Mouse (Mus musculus) limb, embryonic 12.5 days (tissue): Measurements from ENCODE around the gene Hoxd13. TPM values are rescaled to one million over a fixed set of nuclear protein-coding genes. Genes with fewer than 3 reads are reported as not detected.

Experiments
- ATAC-seq: fragments of 200-750 bp; cut with Nextera tagmentation; 2 replicates; pipeline ENCODE4 v1.8.0; 2017; ENCODE audit warnings: low read depth, moderate TSS enrichment; ENCODE audit not compliant: insufficient number of reproducible peaks, insufficient read depth, low FRiP score, low TSS enrichment
- H3K27ac ChIP-seq: fragments of 300-500 bp; sonication (generic); 2 replicates; pipeline ENCODE4 v1.5.1; 2016; ENCODE audit warnings: mild to moderate bottlenecking, moderate library complexity
- H3K27me3 ChIP-seq: fragments of 300-500 bp; sonication (generic); 2 replicates; pipeline ENCODE4 v1.6.1; 2016; ENCODE audit warnings: mild to moderate bottlenecking, moderate library complexity
- H3K36me3 ChIP-seq: fragments of 300-500 bp; sonication (generic); 2 replicates; pipeline ENCODE4 v1.6.1; 2016; ENCODE audit warnings: mild to moderate bottlenecking, moderate library complexity
- H3K4me1 ChIP-seq: fragments of 300-500 bp; sonication (generic); replicated peaks from 2 replicates; pipeline ENCODE4 v1.6.1; 2016
- H3K4me2 ChIP-seq: fragments of 300-500 bp; sonication (generic); 2 replicates; pipeline ENCODE4 v1.6.1; 2016; ENCODE audit warnings: mild to moderate bottlenecking, moderate library complexity
- H3K4me3 ChIP-seq: fragments of 300-500 bp; sonication (generic); replicated peaks from 2 replicates; pipeline ENCODE4 v1.5.1; 2016; ENCODE audit warnings: mild to moderate bottlenecking
- H3K9ac ChIP-seq: fragments of 300-500 bp; sonication (generic); replicated peaks from 2 replicates; pipeline ENCODE4 v1.6.1; 2016; ENCODE audit warnings: mild to moderate bottlenecking, moderate library complexity
- H3K9me3 ChIP-seq: fragments of 300-500 bp; sonication (generic); 2 replicates; pipeline ENCODE4 v1.6.1; 2016; ENCODE audit warnings: mild to moderate bottlenecking, moderate library complexity
- WGBS: fragments of 180-500 bp; shearing (Covaris S2); methylation state at CpG from one replicate; pipeline ENCODE4 v1.1.7; 2016; 5-methylcytosine and 5-hydroxymethylcytosine counted together
- polyA plus RNA-seq: library from polyadenylated mRNA; unstranded; fragments of >200 nt; fragmentation: Nextera tagmentation; extraction: Ambion mirVana; gene quantifications from 2 replicates; pipeline ENCODE4 v1.2.1, GENCODE M21; 2016

Hoxd13 gene
- polyA plus RNA-seq, 1 experiment from 2014 or later: 88.0 TPM

- H3K4me2 ChIP-seq: peak overlapping the region; percentile 70
- H3K27me3 ChIP-seq: peaks cover 65% of the 10 kb centered on the region
- H3K9ac ChIP-seq: peak overlapping the region; percentile 93
- peak overlapping the region; percentile 92 for H3K27ac ChIP-seq
- H3K36me3 ChIP-seq: 0 out of 2 replicates have a peak, but pooled peaks cover 8% of the 10 kb centered on the region
- H3K4me1 ChIP-seq: peaks cover 28% of the 10 kb centered on the region
- WGBS: under 1% methylated on average over 33 of the region's 47 CpGs
- H3K4me3 ChIP-seq: peak overlapping the region; percentile 57
- H3K9me3 ChIP-seq: no peaks in the 10 kb centered on the region
- ATAC-seq: no peak
These were observed 12.7 kb upstream of the Hoxd13 start for GRCm38 (mm10) chr2:74655420-74655781.

GRCm38 (mm10) chr2:74655821-74656631, 12.1 kb upstream of the Hoxd13 start:
- H3K9ac ChIP-seq: peak overlapping the region; percentile 93
- H3K36me3 ChIP-seq: 0 out of 2 replicates have a peak, but pooled peaks cover 8% of the 10 kb centered on the region
- H3K4me3 ChIP-seq: peak overlapping the region; percentile 57
- H3K4me1 ChIP-seq: peaks cover 27% of the 10 kb centered on the region
- peak overlapping the region; percentile 70 for H3K4me2 ChIP-seq
- H3K9me3 ChIP-seq: no peaks in the 10 kb centered on the region
- H3K27ac ChIP-seq: peak overlapping the region; percentile 92
- H3K27me3 ChIP-seq: peaks cover 67% of the 10 kb centered on the region
- ATAC-seq: 0 out of 2 replicates have a peak, but pooled peaks have one; percentile 38
- under 1% methylated on average over 64 of the region's 69 CpGs for WGBS

- WGBS: 0% methylated on average over 4 of the region's 4 CpGs
- Histone ChIP-seq H3K27me3 (peaks cover 70% of the 10 kb centered on the region), H3K27ac (peak overlapping the region; percentile 92), H3K4me2 (peak overlapping the region; percentile 70), H3K9ac (peak overlapping the region; percentile 93), H3K9me3 (no peaks in the 10 kb centered on the region), H3K4me3 (peak overlapping the region; percentile 57), H3K36me3 (0 out of 2 replicates have a peak, but pooled peaks cover 8% of the 10 kb centered on the region), H3K4me1 (peaks cover 26% of the 10 kb centered on the region)
- no peak for ATAC-seq
These were observed 11.5 kb upstream of the Hoxd13 start for GRCm38 (mm10) chr2:74656632-74657021.

- peak overlapping the region; percentile 57 for H3K4me3 ChIP-seq
- H3K27me3 ChIP-seq: peaks cover 70% of the 10 kb centered on the region
These were observed 10.7 kb upstream of the Hoxd13 start for GRCm38 (mm10) chr2:74657251-74658023.

GRCm38 (mm10) chr2:74658024-74658666, 10.0 kb upstream of the Hoxd13 start:
- ATAC-seq: no peak
- H3K4me1 ChIP-seq: peaks cover 31% of the 10 kb centered on the region
- H3K4me2 ChIP-seq: peak overlapping the region; percentile 70
- H3K9me3 ChIP-seq: no peaks in the 10 kb centered on the region
- peak overlapping the region; percentile 57 for H3K4me3 ChIP-seq
- peak overlapping the region; percentile 93 for H3K9ac ChIP-seq
- 0 out of 2 replicates have a peak, but pooled peaks cover 8% of the 10 kb centered on the region for H3K36me3 ChIP-seq
- peak overlapping the region; percentile 90 for H3K27ac ChIP-seq
- peaks cover 72% of the 10 kb centered on the region for H3K27me3 ChIP-seq
- 2% methylated on average over 15 of the region's 15 CpGs for WGBS

More at GRCm38 (mm10) chr2:74657251-74658023, 10.7 kb upstream of the Hoxd13 start:
- H3K36me3 ChIP-seq: 0 out of 2 replicates have a peak, but pooled peaks cover 8% of the 10 kb centered on the region
- H3K4me1 ChIP-seq: peaks cover 30% of the 10 kb centered on the region
- ATAC-seq: no peak
- peak overlapping the region; percentile 93 for H3K9ac ChIP-seq
- peak overlapping the region; percentile 90 for H3K27ac ChIP-seq
- no peaks in the 10 kb centered on the region for H3K9me3 ChIP-seq
- WGBS: 2% methylated on average over 62 of the region's 62 CpGs
- H3K4me2 ChIP-seq: peak overlapping the region; percentile 70

GRCm38 (mm10) chr2:74658667-74659371, 9.3 kb upstream of the Hoxd13 start:
- H3K9me3 ChIP-seq: no peaks in the 10 kb centered on the region

GRCm38 (mm10) chr2:74659507-74660005, 8.6 kb upstream of the Hoxd13 start, which contains the start of gene Evx2:
Evx2 (minus strand) TSS chr2:74659557.
- Histone ChIP-seq H3K27me3 (peaks cover 76% of the 10 kb centered on the region), H3K4me1 (peaks cover 32% of the 10 kb centered on the region), H3K4me3 (peak within 1 kb of the TSS; percentile 57), H3K4me2 (peak within 1 kb of the TSS; percentile 70), H3K36me3 (0 out of 2 replicates have a peak, but pooled peaks cover 8% of the 10 kb centered on the region), H3K9me3 (no peaks in the 10 kb centered on the region), H3K9ac (peak within 1 kb of the TSS; percentile 93), H3K27ac (peak within 1 kb of the TSS; percentile 90)
- WGBS: 1% methylated on average over 28 of the region's 28 CpGs
- no peak for ATAC-seq

More at GRCm38 (mm10) chr2:74658667-74659371, 9.3 kb upstream of the Hoxd13 start:
- Histone ChIP-seq H3K36me3 (0 out of 2 replicates have a peak, but pooled peaks cover 8% of the 10 kb centered on the region), H3K4me3 (peak overlapping the region; percentile 57), H3K9ac (peak overlapping the region; percentile 93), H3K27ac (peak overlapping the region; percentile 90), H3K4me2 (peak overlapping the region; percentile 70), H3K27me3 (peaks cover 76% of the 10 kb centered on the region), H3K4me1 (peaks cover 34% of the 10 kb centered on the region)
- under 1% methylated on average over 47 of the region's 47 CpGs for WGBS
- ATAC-seq: no peak

- ATAC-seq: no peak
- Histone ChIP-seq H3K4me3 (peak overlapping the region; percentile 57), H3K27me3 (peaks cover 72% of the 10 kb centered on the region), H3K4me1 (peaks cover 27% of the 10 kb centered on the region), H3K4me2 (peak overlapping the region; percentile 70), H3K27ac (peak overlapping the region; percentile 90), H3K36me3 (0 out of 2 replicates have a peak, but pooled peaks cover 8% of the 10 kb centered on the region), H3K9me3 (no peaks in the 10 kb centered on the region), H3K9ac (peak overlapping the region; percentile 93)
- WGBS: under 1% methylated on average over 30 of the region's 30 CpGs
These were observed 7.4 kb upstream of the Hoxd13 start for GRCm38 (mm10) chr2:74660421-74661375.

GRCm38 (mm10) chr2:74661685-74662084, 6.4 kb upstream of the Hoxd13 start:
- no peaks in the 10 kb centered on the region for H3K9me3 ChIP-seq
- peak overlapping the region; percentile 82 for H3K27ac ChIP-seq
- peak overlapping the region; percentile 70 for H3K4me2 ChIP-seq
- WGBS: under 1% methylated on average over 14 of the region's 14 CpGs
- H3K4me1 ChIP-seq: peaks cover 21% of the 10 kb centered on the region; the same call in 1 of the 2 replicates
- peak overlapping the region; percentile 57 for H3K4me3 ChIP-seq
- H3K36me3 ChIP-seq: 0 out of 2 replicates have a peak, but pooled peaks cover 8% of the 10 kb centered on the region
- ATAC-seq: peak; percentile 45; the same call in 1 of the 2 replicates
- peak overlapping the region; percentile 93 for H3K9ac ChIP-seq
- peaks cover 70% of the 10 kb centered on the region for H3K27me3 ChIP-seq
